Mouse (Mus musculus): Measurements from ENCODE around the gene Grin2c. TPM values are rescaled to one million over a fixed set of nuclear protein-coding genes. Genes with fewer than 3 reads are reported as not detected.
A peak's percentile ranks its signal among the peaks of the same experiment; 100 is the strongest.

The Grin2c gene
- polyA plus RNA-seq, 1 experiment = 35.8 TPM

GRCm38 (mm10) chr11:115229021-115229930 is 37.8 kb downstream of the Grin2c start:
- H3K27ac ChIP-seq (ENCODE audit: insufficient read depth, low read length) = no peak overlapping the region
- 0 out of 2 replicates have a peak, but pooled peaks cover 2% of the 10 kb centered on the region for H3K4me1 ChIP-seq (ENCODE audit: control insufficient read depth, insufficient read depth, low read length)
- no peak overlapping the region for H3K4me3 ChIP-seq (ENCODE audit: insufficient read depth, low read length)
- TF ChIP-seq POLR2A (IDR thresholded peaks at IDR 0.05; ENCODE audit: extremely low read depth, insufficient read depth, low read length) = no peak
- TF ChIP-seq CTCF (IDR thresholded peaks at IDR 0.05; ENCODE audit: extremely low read depth, insufficient read depth, low read length) = no peak

DNA sequence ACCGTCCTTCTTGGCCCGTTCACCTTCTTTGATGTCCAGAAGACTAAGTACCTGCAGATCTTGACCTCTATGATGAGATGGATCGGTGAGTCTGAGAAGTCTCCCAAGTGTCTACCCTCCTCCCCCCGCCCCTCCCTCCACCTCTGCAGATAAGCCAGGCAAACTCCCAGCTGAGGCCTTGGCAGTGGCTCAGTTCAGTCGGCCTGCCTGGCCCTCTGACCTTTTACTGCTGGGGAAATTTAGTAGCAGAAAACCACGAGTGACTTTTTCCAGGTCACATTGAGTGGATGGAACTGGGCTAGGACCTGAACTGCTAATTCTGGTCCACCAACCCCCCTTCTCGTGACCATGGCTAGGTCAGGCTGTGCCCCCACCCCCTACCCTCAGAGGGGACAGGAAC is 38.6 kb downstream of the Grin2c start:
- TF ChIP-seq POLR2A (IDR thresholded peaks at IDR 0.05; ENCODE audit: extremely low read depth, insufficient read depth, low read length) (no peak), CTCF (IDR thresholded peaks at IDR 0.05; ENCODE audit: extremely low read depth, insufficient read depth, low read length) (no peak)
- no peak overlapping the region for H3K4me3 ChIP-seq (ENCODE audit: insufficient read depth, low read length)
- no peak overlapping the region for H3K27ac ChIP-seq (ENCODE audit: insufficient read depth, low read length)
- 0 out of 2 replicates have a peak, but pooled peaks cover 2% of the 10 kb centered on the region for H3K4me1 ChIP-seq (ENCODE audit: control insufficient read depth, insufficient read depth, low read length)

DNA sequence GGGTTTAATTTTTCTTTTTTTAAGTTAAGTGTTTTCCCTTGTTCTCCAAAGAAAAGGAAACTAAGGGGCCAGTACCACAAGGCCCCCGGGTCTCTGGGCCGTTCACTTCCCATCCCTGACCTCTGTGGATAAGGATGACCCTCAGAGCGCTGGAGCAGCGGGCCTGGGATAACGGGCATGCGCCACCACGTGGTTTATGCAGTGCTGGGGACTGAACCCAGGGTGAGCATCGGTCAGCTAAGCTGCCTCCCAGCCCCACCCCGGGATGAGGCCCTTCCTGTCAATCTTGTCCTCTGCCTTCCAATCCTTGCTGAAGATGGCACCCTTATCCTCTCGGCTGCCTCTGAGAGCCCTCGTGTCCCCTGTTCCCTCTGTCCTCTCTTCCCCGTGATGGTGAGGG is 39.4 kb downstream of the Grin2c start:
- Histone ChIP-seq H3K4me1 (ENCODE audit: control insufficient read depth, insufficient read depth, low read length) (peaks cover 2% of the 10 kb centered on the region; the same call in 1 of the 2 replicates), H3K27ac (ENCODE audit: insufficient read depth, low read length) (no peak overlapping the region), H3K4me3 (ENCODE audit: insufficient read depth, low read length) (no peak overlapping the region)
- TF ChIP-seq CTCF (IDR thresholded peaks at IDR 0.05; ENCODE audit: extremely low read depth, insufficient read depth, low read length) (no peak), POLR2A (IDR thresholded peaks at IDR 0.05; ENCODE audit: extremely low read depth, insufficient read depth, low read length) (no peak)

- Histone ChIP-seq H3K4me1 (ENCODE audit: control insufficient read depth, insufficient read depth, low read length) (peaks cover 2% of the 10 kb centered on the region; the same call in 1 of the 2 replicates), H3K4me3 (ENCODE audit: insufficient read depth, low read length) (no peak overlapping the region)
- TF ChIP-seq CTCF (IDR thresholded peaks at IDR 0.05; ENCODE audit: extremely low read depth, insufficient read depth, low read length) (no peak), POLR2A (IDR thresholded peaks at IDR 0.05; ENCODE audit: extremely low read depth, insufficient read depth, low read length) (no peak)
Observed at GRCm38 (mm10) chr11:115226811-115227491, 40.1 kb downstream of the Grin2c start.

GRCm38 (mm10) chr11:115225301-115225700 is 41.7 kb downstream of the Grin2c start:
- Histone ChIP-seq H3K4me1 (ENCODE audit: control insufficient read depth, insufficient read depth, low read length) (peaks cover 2% of the 10 kb centered on the region; the same call in 1 of the 2 replicates), H3K4me3 (ENCODE audit: insufficient read depth, low read length) (no peak overlapping the region), H3K27ac (ENCODE audit: insufficient read depth, low read length) (no peak overlapping the region)
- TF ChIP-seq POLR2A (IDR thresholded peaks at IDR 0.05; ENCODE audit: extremely low read depth, insufficient read depth, low read length) (no peak), CTCF (IDR thresholded peaks at IDR 0.05; ENCODE audit: extremely low read depth, insufficient read depth, low read length) (no peak)

More at GRCm38 (mm10) chr11:115226811-115227491, 40.1 kb downstream of the Grin2c start:
- H3K27ac ChIP-seq (ENCODE audit: insufficient read depth, low read length) = no peak overlapping the region

DNA sequence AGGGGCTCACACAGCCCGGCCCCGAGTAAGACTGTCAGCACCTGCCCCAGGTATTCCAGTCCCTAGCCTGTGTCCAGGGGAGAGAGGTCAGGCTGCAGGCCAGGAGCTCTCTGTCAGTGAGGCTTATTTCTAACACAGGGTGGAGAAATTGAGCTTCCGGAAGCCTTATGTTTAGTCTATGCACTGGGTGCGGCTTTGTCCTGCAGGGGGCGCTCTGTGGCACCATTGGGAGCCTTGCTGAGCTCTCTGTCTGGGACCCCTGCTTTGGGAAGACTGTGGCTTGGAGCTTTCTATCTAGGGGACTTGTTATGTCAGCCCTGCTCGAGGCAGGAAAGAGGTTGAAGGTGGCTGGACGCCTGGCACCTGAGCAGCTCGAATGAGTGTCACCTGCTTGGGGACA is 42.2 kb downstream of the Grin2c start:
- no peak overlapping the region for H3K27ac ChIP-seq (ENCODE audit: insufficient read depth, low read length)
- H3K4me3 ChIP-seq (ENCODE audit: insufficient read depth, low read length) = no peak overlapping the region
- TF ChIP-seq CTCF (IDR thresholded peaks at IDR 0.05; ENCODE audit: extremely low read depth, insufficient read depth, low read length) (peak; percentile 42; the same call in 1 of the 2 replicates), POLR2A (IDR thresholded peaks at IDR 0.05; ENCODE audit: extremely low read depth, insufficient read depth, low read length) (no peak)
- peaks cover 2% of the 10 kb centered on the region; the same call in 1 of the 2 replicates for H3K4me1 ChIP-seq (ENCODE audit: control insufficient read depth, insufficient read depth, low read length)

DNA sequence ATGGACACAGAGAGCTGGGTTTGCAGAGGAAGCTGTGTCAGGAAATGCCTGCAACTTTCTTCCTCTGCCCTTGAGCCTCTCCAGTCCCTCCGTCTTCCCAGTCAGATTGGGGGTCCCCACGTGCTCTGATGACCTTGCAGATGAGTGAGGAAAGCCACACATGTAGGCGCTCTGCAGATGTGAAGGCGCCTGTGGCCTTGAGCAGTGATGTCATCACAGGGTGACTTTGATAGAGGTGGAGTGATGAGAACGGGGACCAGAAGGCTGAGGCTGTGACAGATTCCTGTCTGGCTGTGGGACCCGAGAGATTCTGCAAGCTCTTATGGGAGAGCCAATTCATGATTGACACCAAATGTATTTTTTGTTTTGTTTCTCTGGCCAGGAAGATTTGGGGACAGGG is 43.2 kb downstream of the Grin2c start:
- peaks cover 2% of the 10 kb centered on the region; the same call in 1 of the 2 replicates for H3K4me1 ChIP-seq (ENCODE audit: control insufficient read depth, insufficient read depth, low read length)

DNA sequence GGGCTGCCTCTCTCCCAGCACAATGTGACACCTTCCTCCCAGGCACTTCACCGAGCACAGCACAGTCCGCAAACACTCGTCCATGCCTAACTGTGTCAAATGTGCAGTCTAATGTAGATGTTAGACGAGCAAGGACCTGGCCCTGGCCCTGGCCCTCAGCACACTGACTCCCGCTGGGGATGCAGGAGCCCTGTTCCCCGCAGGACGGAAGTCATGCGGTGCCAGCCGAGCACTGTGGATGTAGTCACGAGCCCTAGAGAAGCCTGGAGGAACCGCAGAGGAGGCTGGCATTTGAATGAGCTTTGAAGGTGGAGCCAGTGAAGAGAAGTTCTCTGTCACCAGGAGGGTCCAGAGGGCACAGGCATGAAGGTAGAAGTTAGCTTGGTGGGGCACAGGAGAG is 43.6 kb downstream of the Grin2c start:
- H3K4me1 ChIP-seq (ENCODE audit: control insufficient read depth, insufficient read depth, low read length) = peaks cover 2% of the 10 kb centered on the region; the same call in 1 of the 2 replicates
- no peak overlapping the region for H3K27ac ChIP-seq (ENCODE audit: insufficient read depth, low read length)
- no peak overlapping the region for H3K4me3 ChIP-seq (ENCODE audit: insufficient read depth, low read length)
- no peak for TF ChIP-seq POLR2A (IDR thresholded peaks at IDR 0.05; ENCODE audit: extremely low read depth, insufficient read depth, low read length)
- no peak for TF ChIP-seq CTCF (IDR thresholded peaks at IDR 0.05; ENCODE audit: extremely low read depth, insufficient read depth, low read length)

More for the DNA sequence above, 43.2 kb downstream of the Grin2c start:
- Histone ChIP-seq H3K27ac (ENCODE audit: insufficient read depth, low read length) (no peak overlapping the region), H3K4me3 (ENCODE audit: insufficient read depth, low read length) (no peak overlapping the region)
- TF ChIP-seq CTCF (IDR thresholded peaks at IDR 0.05; ENCODE audit: extremely low read depth, insufficient read depth, low read length) (no peak), POLR2A (IDR thresholded peaks at IDR 0.05; ENCODE audit: extremely low read depth, insufficient read depth, low read length) (no peak)

DNA sequence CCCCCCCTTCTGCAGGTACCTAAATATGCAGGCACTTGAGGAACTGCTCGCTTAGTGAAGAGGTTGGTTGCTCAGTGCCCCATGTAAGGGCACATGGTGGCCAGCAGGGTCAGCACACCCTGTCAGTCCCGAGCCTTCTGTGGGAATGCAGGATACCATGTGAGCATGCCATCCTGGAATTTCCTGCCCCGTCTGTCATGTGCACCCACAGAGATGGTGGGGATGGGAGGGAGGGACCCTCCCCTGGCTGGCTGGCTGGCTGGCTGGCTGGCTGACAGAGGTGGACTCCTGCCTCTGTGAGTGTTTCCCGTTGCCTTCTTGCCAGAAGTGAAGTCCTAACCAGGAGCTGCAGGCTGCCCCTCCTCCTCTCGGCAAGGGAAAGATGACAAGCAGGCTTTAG is 44.5 kb downstream of the Grin2c start:
- H3K4me3 ChIP-seq (ENCODE audit: insufficient read depth, low read length) = no peak overlapping the region
- peaks cover 2% of the 10 kb centered on the region; the same call in 1 of the 2 replicates for H3K4me1 ChIP-seq (ENCODE audit: control insufficient read depth, insufficient read depth, low read length)
- H3K27ac ChIP-seq (ENCODE audit: insufficient read depth, low read length) = no peak overlapping the region
- no peak for TF ChIP-seq CTCF (IDR thresholded peaks at IDR 0.05; ENCODE audit: extremely low read depth, insufficient read depth, low read length)
- TF ChIP-seq POLR2A (IDR thresholded peaks at IDR 0.05; ENCODE audit: extremely low read depth, insufficient read depth, low read length) = no peak
